Mouse (Mus musculus): ENCODE measurements around the gene Raet1e. TPM values are rescaled to one million over a fixed set of nuclear protein-coding genes. Genes with fewer than 3 reads are reported as not detected.
A peak's percentile ranks its signal among the peaks of the same experiment; 100 is the strongest.
"Not testable (repeated sequence)": the region's sequence is repeated elsewhere in the genome, so short reads cannot be mapped to it uniquely, and the experiment has no call there.

Raet1e gene
- polyA plus RNA-seq, 1 experiment from 2014 or later, result 5.7 TPM

DNA sequence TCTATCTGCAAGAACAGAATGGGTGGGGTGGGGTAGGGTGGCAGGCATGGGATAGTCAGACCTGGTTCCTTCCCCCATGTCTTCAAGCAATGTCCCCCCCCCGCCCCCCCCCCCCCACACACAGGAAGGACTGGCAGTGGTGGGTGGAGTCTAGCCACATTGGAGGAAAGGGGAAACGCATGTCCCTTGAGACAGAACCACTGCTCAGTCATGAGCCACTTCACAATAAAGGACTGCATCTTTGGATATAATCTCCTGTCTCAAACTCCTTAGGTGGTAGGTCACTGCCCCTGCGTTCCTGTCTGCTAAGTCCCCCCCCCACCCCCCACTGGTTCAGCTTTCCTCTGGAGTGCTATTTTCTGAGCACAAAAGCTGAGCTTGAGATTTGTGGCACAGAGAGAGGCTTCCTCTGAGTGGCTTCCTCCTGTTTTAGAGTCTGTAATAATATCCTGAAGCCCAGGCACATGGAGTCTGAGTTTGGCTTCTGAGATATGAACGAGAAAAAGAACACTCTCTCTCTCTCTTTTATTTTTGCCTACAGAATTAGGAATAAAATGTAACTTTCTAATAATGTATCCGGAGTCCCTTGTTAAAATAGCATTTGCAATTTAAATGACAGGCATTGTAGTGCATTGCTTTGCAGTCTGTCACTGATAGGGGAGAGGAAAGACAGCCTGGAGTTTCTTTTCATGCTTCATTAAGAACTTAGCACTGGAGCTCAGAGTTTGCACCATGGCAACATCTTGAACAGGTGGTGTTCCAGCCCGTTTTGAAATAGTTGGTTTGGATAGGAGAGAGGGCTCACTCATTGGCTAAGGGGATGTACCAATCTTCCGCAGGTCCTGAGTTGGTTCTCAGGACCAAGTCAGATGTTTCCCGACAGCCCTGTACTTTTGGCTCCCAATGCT, 112.8 kb downstream of the Raet1e start:
- H3K36me3 ChIP-seq; H3K4me3 ChIP-seq (replicated peaks); H3K9me3 ChIP-seq; H3K4me1 ChIP-seq (replicated peaks); ATAC-seq; H3K27me3 ChIP-seq (replicated peaks); H3K27ac ChIP-seq; H3K4me2 ChIP-seq (replicated peaks); H3K9ac ChIP-seq: not testable (repeated sequence)
- 58% methylated on average over 6 of the region's 8 CpGs for WGBS

DNA sequence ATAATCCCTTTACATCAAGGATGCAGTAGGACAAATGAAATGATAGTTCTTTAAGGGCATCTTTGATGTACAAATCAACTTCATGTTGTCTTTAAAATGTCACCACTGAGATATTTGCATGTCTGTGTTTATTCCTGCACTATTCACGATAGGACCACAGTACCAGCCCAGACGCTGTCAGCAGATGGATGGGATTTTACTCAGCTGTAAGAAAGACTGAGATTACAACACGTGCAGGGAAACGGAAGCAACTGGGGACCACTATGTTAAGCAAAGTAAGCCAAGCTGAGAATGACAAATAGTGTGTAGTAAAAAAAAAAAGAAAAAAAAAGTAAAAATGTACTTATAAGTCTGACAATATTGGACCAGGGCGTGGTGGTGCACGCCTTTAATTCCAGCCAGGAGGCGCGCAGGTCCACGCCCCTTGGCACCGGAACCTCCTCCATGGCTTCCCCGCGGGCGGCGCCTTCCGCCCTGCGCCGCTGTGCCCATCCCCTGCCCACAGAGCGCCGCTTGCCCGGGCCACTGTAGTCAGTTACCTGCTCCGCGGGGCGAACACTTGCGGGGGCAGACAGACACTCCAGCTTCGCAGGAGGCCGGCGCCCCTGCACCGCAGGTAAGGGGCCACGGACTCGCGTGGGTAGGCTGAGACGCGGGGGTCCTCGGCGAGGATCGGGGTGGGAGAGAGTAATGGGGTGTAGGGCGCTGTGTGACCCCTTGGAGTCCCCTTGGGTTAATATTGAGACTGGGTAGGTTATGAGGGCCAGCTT, 114.7 kb downstream of the Raet1e start:
- H3K9me3 ChIP-seq; H3K27ac ChIP-seq; H3K27me3 ChIP-seq (replicated peaks); H3K4me1 ChIP-seq (replicated peaks); H3K36me3 ChIP-seq: not testable (repeated sequence)
- peak; percentile 81 for ATAC-seq
- H3K9ac ChIP-seq, result peak overlapping the region; percentile 45; the same call in 1 of the 2 replicates
- 2% methylated on average over 37 of the region's 37 CpGs for WGBS
- peak overlapping the region; percentile 92 for H3K4me2 ChIP-seq (replicated peaks)
- H3K4me3 ChIP-seq (replicated peaks), result peak overlapping the region; percentile 47

DNA sequence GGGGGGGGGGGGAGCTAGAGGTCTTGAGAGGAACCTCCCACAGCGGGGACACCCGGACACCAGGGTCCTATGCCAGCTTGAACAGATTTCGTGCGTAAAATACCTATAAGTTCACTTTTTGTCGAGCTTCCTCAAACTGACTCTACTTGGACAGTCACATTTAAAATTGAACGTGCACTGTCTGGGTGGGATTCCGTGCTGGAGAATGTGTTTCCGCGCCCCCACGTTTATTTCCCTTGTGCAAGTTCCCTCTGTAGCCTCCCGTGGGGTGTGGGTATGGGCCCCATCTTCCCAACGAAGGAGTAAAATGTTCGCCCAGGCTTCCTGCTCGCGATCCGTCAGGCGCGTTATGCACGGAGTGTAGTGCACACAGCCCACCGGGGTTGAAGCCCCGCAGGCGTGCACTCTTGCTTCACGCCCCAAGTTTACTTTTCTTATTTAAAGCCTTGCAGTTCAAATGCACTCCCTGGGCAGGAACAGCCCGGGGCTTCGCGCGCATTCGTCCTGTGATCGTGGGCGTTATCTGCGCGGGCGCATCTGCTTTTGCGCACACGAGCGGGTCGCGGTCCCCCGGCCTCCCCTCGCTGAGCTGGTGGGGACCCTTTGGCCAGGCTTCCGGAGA, 115.4 kb downstream of the Raet1e start:
- 0 out of 2 replicates have a peak, but pooled peaks cover 6% of the 10 kb centered on the region for H3K4me1 ChIP-seq (replicated peaks)
- no peaks in the 10 kb centered on the region for H3K9me3 ChIP-seq
- no peaks in the 10 kb centered on the region for H3K27me3 ChIP-seq (replicated peaks)
- H3K4me2 ChIP-seq (replicated peaks), result peak overlapping the region; percentile 92
- peak overlapping the region; percentile 23; the same call in 1 of the 2 replicates for H3K9ac ChIP-seq
- H3K27ac ChIP-seq, result no peak overlapping the region
- H3K4me3 ChIP-seq (replicated peaks), result peak overlapping the region; percentile 47
- under 1% methylated on average over 41 of the region's 41 CpGs for WGBS
- H3K36me3 ChIP-seq, result no peaks in the 10 kb centered on the region
- ATAC-seq, result 0 out of 2 replicates have a peak, but pooled peaks have one; percentile 28

DNA sequence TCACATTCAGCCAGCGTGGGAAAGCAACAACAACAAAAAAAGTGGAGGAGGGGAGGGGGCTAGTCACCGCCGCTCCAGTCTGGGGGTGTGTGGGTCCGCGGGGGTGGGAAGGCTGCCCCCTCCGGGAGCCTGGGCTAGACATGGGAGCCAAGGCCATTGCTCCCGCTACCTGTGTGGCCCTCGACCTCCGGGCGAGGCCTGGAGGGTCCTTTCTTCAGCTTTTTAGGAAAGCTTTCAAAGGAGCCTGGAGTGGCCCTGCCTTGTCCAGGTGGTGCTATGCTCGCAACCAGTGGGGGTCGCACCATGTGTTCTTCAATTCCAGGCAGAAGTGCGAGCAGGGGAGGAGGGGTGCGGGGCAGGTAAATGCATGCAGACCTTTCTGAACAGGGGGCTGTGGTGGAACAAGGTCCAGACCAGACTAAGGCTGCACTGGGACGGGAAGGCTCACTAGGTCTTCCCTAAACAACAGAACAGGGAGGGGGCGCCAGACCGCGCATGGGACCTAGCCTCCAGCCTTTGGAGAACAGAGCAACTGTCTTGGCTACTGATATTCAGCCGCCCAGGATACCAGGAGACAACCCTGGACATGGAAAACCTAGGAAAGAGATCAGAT, 116.2 kb downstream of the Raet1e start:
- no peaks in the 10 kb centered on the region for H3K36me3 ChIP-seq
- H3K27ac ChIP-seq, result no peak overlapping the region
- 0 out of 2 replicates have a peak, but pooled peaks cover 6% of the 10 kb centered on the region for H3K4me1 ChIP-seq (replicated peaks)
- peak overlapping the region; percentile 92 for H3K4me2 ChIP-seq (replicated peaks)
- WGBS, result 11% methylated on average over 19 of the region's 19 CpGs
- H3K9me3 ChIP-seq, result no peaks in the 10 kb centered on the region
- peak overlapping the region; percentile 47; the same call in 1 of the 2 replicates for H3K4me3 ChIP-seq (replicated peaks)
- no peaks in the 10 kb centered on the region for H3K27me3 ChIP-seq (replicated peaks)
- ATAC-seq, result no peak
- H3K9ac ChIP-seq, result no peak overlapping the region

DNA sequence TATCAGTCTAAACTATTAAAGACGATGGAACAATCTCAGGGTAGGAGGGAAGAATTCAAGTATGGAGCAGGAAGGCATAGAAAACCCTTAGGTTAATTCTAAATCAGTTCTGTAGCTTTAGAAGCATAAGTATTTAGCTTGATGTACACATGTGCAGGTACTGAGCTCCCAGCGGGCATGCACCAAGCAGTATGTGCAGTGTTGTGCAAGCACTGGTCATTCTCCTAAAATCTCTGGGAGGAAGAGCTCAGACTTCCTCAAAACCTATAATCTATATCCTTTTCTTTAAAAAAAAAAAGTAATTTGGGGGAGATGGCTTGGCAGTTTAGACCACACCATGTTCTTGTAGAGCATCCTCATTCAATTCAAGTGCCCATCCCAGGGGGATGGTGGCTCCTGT, 120.1 kb downstream of the Raet1e start:
- H3K27me3 ChIP-seq (replicated peaks); H3K27ac ChIP-seq; H3K36me3 ChIP-seq; H3K9ac ChIP-seq; ATAC-seq; H3K4me2 ChIP-seq (replicated peaks); H3K9me3 ChIP-seq; H3K4me3 ChIP-seq (replicated peaks); H3K4me1 ChIP-seq (replicated peaks): not testable (repeated sequence)
- WGBS, result 87% methylated on average over 2 of the region's 2 CpGs

DNA sequence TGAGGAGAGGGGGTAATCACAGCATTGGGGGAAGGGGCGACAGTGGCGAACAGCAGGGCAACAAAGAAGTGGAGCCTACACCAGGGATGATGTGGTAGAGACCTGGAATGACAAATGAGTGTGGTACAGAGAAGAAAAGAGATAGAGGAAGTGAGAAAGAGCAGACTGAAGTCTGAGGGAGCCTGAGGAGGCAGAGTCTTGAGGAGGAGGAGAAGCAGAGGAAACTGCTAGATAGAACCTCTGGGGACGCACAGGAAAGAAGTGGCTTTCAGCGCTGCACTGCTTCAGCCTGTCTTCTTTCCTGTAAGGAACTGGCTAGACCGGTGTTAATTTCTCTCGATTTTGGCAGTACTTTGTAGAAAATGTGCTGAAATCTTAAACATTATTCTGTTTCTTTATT, 124.4 kb downstream of the Raet1e start:
- no peaks in the 10 kb centered on the region for H3K36me3 ChIP-seq
- no peak for ATAC-seq
- no peak overlapping the region for H3K4me3 ChIP-seq (replicated peaks)
- 45% methylated on average over 6 of the region's 6 CpGs for WGBS
- no peaks in the 10 kb centered on the region for H3K9me3 ChIP-seq
- no peaks in the 10 kb centered on the region for H3K27me3 ChIP-seq (replicated peaks)
- no peak overlapping the region for H3K9ac ChIP-seq
- H3K27ac ChIP-seq, result no peak overlapping the region
- no peak overlapping the region for H3K4me2 ChIP-seq (replicated peaks)
- no peaks in the 10 kb centered on the region for H3K4me1 ChIP-seq (replicated peaks)

DNA sequence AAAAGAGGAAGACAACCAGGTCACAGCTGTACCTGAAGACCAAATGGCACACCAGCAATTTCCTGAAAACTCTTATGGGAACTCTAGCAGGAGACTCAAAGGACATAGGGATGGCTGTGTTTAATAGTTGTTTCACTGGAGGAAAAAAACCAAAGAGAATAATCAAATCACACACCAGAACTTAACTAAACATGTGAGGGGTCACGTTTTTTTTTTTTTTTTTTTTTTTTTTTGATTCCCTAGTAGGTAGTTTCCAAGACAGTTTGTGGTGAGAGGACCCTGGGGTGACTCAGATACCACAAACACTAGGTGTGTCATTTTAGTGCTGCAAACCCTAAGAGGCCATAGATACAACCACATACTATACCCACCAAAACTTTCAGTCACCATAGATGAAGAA, 137.3 kb downstream of the Raet1e start:
- Histone ChIP-seq H3K4me3 (replicated peaks) (no peak overlapping the region), H3K4me2 (replicated peaks) (no peak overlapping the region), H3K4me1 (replicated peaks) (no peaks in the 10 kb centered on the region), H3K36me3 (no peaks in the 10 kb centered on the region), H3K9me3 (no peaks in the 10 kb centered on the region), H3K9ac (no peak overlapping the region), H3K27me3 (replicated peaks) (no peaks in the 10 kb centered on the region), H3K27ac (no peak overlapping the region)
- WGBS, result 33% methylated on average over 1 of the region's 1 CpGs
- ATAC-seq, result no peak

DNA sequence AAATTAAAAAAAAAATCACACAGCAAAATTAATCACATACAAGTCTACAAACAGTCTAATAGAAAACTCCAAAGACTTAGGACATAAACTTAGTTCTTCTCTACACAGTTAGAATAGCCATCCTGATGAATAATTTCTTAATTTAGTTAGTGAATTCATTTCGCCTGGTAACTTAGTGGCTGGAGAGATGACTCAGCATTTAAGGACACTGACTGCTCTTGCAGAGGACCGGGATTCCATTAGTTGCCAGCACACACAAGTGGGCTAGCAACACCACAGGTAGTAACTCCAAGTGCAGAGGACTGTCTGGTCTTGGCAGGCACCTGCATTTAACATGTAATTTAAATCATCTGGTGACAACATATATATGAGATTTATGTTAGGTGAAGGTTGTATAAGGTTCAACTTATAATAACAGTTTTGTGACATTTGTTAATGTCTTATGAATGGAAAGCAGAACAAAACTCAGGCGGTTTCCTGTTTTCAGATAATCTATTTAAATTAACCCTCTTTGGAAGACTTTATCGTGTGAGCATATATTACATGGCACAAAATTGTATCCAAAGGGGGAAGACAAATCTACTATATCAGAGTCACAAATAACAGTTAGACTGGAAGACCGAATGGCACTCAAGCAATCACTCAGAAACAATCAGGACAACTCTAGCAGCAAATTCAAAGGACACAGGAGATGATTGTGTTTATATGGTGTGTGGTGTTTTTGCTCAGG, 138.8 kb downstream of the Raet1e start:
- H3K4me2 ChIP-seq (replicated peaks), result no peak overlapping the region
- no peak overlapping the region for H3K9ac ChIP-seq
- WGBS, result 74% methylated on average over 5 of the region's 5 CpGs
- no peak for ATAC-seq
- H3K36me3 ChIP-seq, result no peaks in the 10 kb centered on the region
- H3K27ac ChIP-seq, result no peak overlapping the region
- no peaks in the 10 kb centered on the region for H3K9me3 ChIP-seq
- no peaks in the 10 kb centered on the region for H3K27me3 ChIP-seq (replicated peaks)
- no peaks in the 10 kb centered on the region for H3K4me1 ChIP-seq (replicated peaks)
- H3K4me3 ChIP-seq (replicated peaks), result no peak overlapping the region

DNA sequence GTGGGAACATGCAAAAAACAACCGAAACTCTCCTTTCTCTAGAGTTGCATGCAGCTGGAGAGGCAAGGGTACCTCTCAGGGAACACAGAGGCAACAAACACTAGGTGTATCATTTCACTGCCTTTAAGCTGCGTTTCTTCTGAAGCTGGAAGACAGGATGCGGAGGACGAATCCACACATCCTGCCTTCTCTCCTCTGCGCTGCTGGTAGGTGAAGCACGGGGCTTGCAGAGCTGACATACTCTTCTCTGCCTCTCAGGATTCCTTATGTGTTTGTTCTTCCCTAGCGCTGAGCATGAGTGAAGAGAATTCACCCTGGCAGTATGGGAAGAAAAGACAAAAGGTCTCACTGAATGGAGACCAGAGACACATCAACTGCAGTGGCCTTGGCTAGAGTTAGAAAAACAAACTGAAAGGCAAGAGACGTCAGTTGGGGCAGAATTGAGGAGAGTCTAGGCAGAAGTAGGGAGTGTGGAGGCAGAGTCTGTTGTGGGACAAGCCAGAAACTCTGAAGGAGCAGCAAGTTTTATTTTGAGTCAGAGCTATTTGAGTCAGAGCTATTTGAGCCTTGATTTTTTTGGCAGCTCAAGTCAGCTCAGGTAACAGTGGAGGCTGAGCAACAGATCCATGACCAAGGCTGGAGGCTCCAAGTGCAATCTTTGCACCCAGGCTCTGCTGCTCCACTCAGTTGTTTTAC, 139.5 kb downstream of the Raet1e start:
- ATAC-seq, result no peak
- no peak overlapping the region for H3K9ac ChIP-seq
- no peak overlapping the region for H3K27ac ChIP-seq
- H3K4me1 ChIP-seq (replicated peaks), result no peaks in the 10 kb centered on the region
- no peaks in the 10 kb centered on the region for H3K9me3 ChIP-seq
- H3K4me2 ChIP-seq (replicated peaks), result no peak overlapping the region
- no peaks in the 10 kb centered on the region for H3K27me3 ChIP-seq (replicated peaks)
- 53% methylated on average over 8 of the region's 8 CpGs for WGBS
- H3K4me3 ChIP-seq (replicated peaks), result no peak overlapping the region
- no peaks in the 10 kb centered on the region for H3K36me3 ChIP-seq

DNA sequence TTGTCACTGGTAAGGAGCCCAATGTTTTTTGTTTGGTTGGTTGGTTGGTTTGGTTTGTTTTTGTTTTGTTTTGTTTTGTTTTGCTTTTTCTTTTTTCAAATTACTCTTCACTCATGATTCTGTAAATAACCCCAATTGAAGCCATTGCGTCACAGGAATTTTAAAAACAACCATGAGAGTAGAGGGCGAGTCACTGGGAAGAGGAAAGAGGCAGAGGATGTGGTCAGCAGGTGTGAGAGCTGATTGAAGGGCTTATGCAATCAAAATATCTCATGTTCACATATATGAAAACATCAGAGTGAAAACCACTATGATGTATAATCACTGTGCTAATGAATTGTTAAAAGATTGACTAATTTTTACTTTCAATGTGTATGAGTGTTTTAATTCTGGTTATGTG, 141.0 kb downstream of the Raet1e start:
- Histone ChIP-seq H3K27me3 (replicated peaks) (no peaks in the 10 kb centered on the region), H3K4me1 (replicated peaks) (no peaks in the 10 kb centered on the region), H3K9me3 (no peaks in the 10 kb centered on the region), H3K4me2 (replicated peaks) (no peak overlapping the region), H3K27ac (no peak overlapping the region), H3K9ac (no peak overlapping the region), H3K4me3 (replicated peaks) (no peak overlapping the region), H3K36me3 (no peaks in the 10 kb centered on the region)
- ATAC-seq, result no peak
- 77% methylated on average over 2 of the region's 2 CpGs for WGBS

DNA sequence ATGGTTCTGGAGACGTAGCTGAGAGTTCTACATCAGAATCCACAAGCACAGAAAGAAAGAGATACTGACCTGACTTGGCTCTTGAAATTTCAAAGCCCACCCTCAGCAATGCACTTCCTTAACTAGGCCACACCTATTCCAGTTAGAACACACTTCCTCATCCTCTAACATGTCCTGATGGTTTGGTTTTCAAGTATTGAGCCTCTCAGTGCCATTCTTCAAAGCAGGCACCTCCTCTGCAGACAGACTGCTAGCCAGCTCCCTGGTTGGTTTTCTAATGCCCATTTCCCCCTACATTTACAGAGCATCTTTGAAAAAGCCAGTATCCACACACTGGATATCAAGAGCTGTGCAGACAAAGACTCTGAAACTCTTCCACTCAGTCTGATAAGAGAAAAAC, 143.3 kb downstream of the Raet1e start:
- no peaks in the 10 kb centered on the region for H3K4me1 ChIP-seq (replicated peaks)
- H3K27me3 ChIP-seq (replicated peaks), result no peaks in the 10 kb centered on the region
- H3K4me2 ChIP-seq (replicated peaks), result no peak overlapping the region
- ATAC-seq, result no peak
- H3K36me3 ChIP-seq, result no peaks in the 10 kb centered on the region
- H3K9ac ChIP-seq, result no peak overlapping the region
- H3K27ac ChIP-seq, result no peak overlapping the region
- no peaks in the 10 kb centered on the region for H3K9me3 ChIP-seq
- WGBS, result 81% methylated on average over 1 of the region's 1 CpGs
- H3K4me3 ChIP-seq (replicated peaks), result no peak overlapping the region
